Mouse (Mus musculus) lung, embryonic 14.5 days (tissue): Measurements from ENCODE around the gene Myct1. TPM values are rescaled to one million over a fixed set of nuclear protein-coding genes. Genes with fewer than 3 reads are reported as not detected.

Source experiments
- ATAC-seq: fragments of 200-750 bp; cut with Nextera tagmentation; 2 replicates; pipeline ENCODE4 v1.8.0; 2017; ENCODE audit warnings: mild to moderate bottlenecking, moderate TSS enrichment, moderate library complexity; ENCODE audit not compliant: insufficient read depth
- DNase-seq: peaks from one replicate; pipeline ENCODE4 v3.0.0-alpha.2; 2015
- H3K27ac ChIP-seq: fragments of 300-500 bp; sonication (generic); 2 replicates; pipeline ENCODE4 v1.5.1; 2014; ENCODE audit warnings: low read depth, mild to moderate bottlenecking, moderate library complexity
- H3K27me3 ChIP-seq: fragments of 300-500 bp; sonication (generic); 2 replicates; pipeline ENCODE4 v1.6.1; 2014; ENCODE audit warnings: low read length, control low read depth; ENCODE audit not compliant: insufficient read depth
- H3K36me3 ChIP-seq: fragments of 300-500 bp; sonication (generic); 2 replicates; pipeline ENCODE4 v1.6.1; 2014; ENCODE audit warnings: control low read depth; ENCODE audit not compliant: insufficient read depth
- H3K4me1 ChIP-seq: fragments of 300-500 bp; sonication (generic); 2 replicates; pipeline ENCODE4 v1.6.1; 2014; ENCODE audit warnings: antibody characterized with exemption, control low read depth; ENCODE audit not compliant: insufficient read depth
- H3K4me2 ChIP-seq: fragments of 300-500 bp; sonication (generic); 2 replicates; pipeline ENCODE4 v1.6.1; 2014; ENCODE audit warnings: mild to moderate bottlenecking
- H3K4me3 ChIP-seq: fragments of 300-500 bp; sonication (generic); 2 replicates; pipeline ENCODE4 v1.5.1; 2014; ENCODE audit warnings: low read depth, low read length
- H3K9ac ChIP-seq: fragments of 300-500 bp; sonication (generic); 2 replicates; pipeline ENCODE4 v1.6.1; 2014
- H3K9me3 ChIP-seq: fragments of 300-500 bp; sonication (generic); 2 replicates; pipeline ENCODE4 v1.6.1; 2016; ENCODE audit warnings: low read depth, low read length, control low read depth
- CTCF ChIP-seq: IDR thresholded peaks from 2 replicates; pipeline ENCODE4 v1.5.1; 2016; ENCODE audit warnings: antibody characterized with exemption, low read depth
- WGBS: fragments of 180-500 bp; shearing (Covaris S2); extraction: QIAGEN DNeasy Blood & Tissue Kit; methylation state at CpG from one replicate; pipeline ENCODE4 v1.1.7; 2014; 5-methylcytosine and 5-hydroxymethylcytosine counted together
- polyA plus RNA-seq: library from polyadenylated mRNA; unstranded; fragments of >200 nt; fragmentation: Nextera tagmentation; extraction: Ambion mirVana; gene quantifications from 2 replicates; pipeline ENCODE4 v1.2.1, GENCODE M21; 2014

Gene Myct1
- polyA plus RNA-seq, 1 experiment from 2014 or later: 8.9 TPM

DNA sequence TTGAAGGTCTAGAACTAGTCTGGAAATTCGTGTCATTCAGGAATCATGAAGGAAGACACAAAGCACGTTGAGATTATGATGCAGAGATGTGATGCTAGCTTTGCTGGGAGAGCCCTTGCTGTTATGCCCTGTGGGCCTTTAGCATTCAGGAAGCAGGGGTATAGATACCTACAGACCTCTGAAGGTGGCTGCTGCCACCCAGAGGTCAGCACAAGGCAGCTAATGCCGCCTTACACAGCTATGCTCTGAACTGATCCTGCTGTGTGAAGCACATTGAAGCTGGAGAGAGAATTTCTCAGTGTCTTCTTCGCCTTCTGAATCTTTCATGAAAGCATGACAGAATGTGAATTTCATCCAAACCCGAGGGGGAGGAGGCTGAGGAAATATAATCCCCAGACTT is 38.6 kb upstream of the Myct1 start:
- Histone ChIP-seq H3K27ac (no peak overlapping the region), H3K9ac (no peak overlapping the region), H3K4me2 (no peak overlapping the region), H3K4me3 (no peak overlapping the region), H3K9me3 (no peaks in the 10 kb centered on the region), H3K4me1 (no peaks in the 10 kb centered on the region), H3K36me3 (no peaks in the 10 kb centered on the region), H3K27me3 (no peaks in the 10 kb centered on the region)
- 18% methylated on average over 5 of the region's 5 CpGs for WGBS
- 0 out of 2 replicates have a peak, but pooled peaks have one; percentile 61 for ATAC-seq
- peak; percentile 38; the same call in 1 of the 2 replicates for TF ChIP-seq CTCF
- peak; percentile 33 for DNase-seq

GRCm38 (mm10) chr10:5558808-5559207 is 34.8 kb upstream of the Myct1 start:
- no peak overlapping the region for H3K4me3 ChIP-seq
- H3K4me2 ChIP-seq: no peak overlapping the region
- no peak for ATAC-seq
- H3K27ac ChIP-seq: no peak overlapping the region
- TF ChIP-seq CTCF: no peak
- H3K4me1 ChIP-seq: no peaks in the 10 kb centered on the region
- H3K36me3 ChIP-seq: no peaks in the 10 kb centered on the region
- no peaks in the 10 kb centered on the region for H3K9me3 ChIP-seq
- no peaks in the 10 kb centered on the region for H3K27me3 ChIP-seq
- H3K9ac ChIP-seq: no peak overlapping the region
- no peak for DNase-seq

- no peak for DNase-seq
- Histone ChIP-seq H3K9me3 (no peaks in the 10 kb centered on the region), H3K4me2 (no peak overlapping the region), H3K4me1 (no peaks in the 10 kb centered on the region), H3K36me3 (no peaks in the 10 kb centered on the region), H3K27me3 (no peaks in the 10 kb centered on the region), H3K4me3 (no peak overlapping the region), H3K27ac (no peak overlapping the region), H3K9ac (no peak overlapping the region)
- no peak for ATAC-seq
- no peak for TF ChIP-seq CTCF
- WGBS: 70% methylated on average over 4 of the region's 4 CpGs
Measured at GRCm38 (mm10) chr10:5560526-5560925, 33.0 kb upstream of the Myct1 start.

- no peak overlapping the region for H3K27ac ChIP-seq
- no peaks in the 10 kb centered on the region for H3K36me3 ChIP-seq
- no peaks in the 10 kb centered on the region for H3K4me1 ChIP-seq
- H3K4me2 ChIP-seq: no peak overlapping the region
- ATAC-seq (no peak), DNase-seq (no peak)
- WGBS: 73% methylated on average over 4 of the region's 4 CpGs
- H3K9me3 ChIP-seq: no peaks in the 10 kb centered on the region
- H3K27me3 ChIP-seq: no peaks in the 10 kb centered on the region
- H3K4me3 ChIP-seq: no peak overlapping the region
- TF ChIP-seq CTCF: no peak
- H3K9ac ChIP-seq: no peak overlapping the region
Measured at GRCm38 (mm10) chr10:5561706-5562105, 31.9 kb upstream of the Myct1 start.

- Histone ChIP-seq H3K4me3 (no peak overlapping the region), H3K27me3 (no peaks in the 10 kb centered on the region), H3K4me1 (no peaks in the 10 kb centered on the region), H3K36me3 (no peaks in the 10 kb centered on the region), H3K4me2 (no peak overlapping the region), H3K9me3 (no peaks in the 10 kb centered on the region), H3K9ac (no peak overlapping the region), H3K27ac (no peak overlapping the region)
- WGBS: 86% methylated on average over 4 of the region's 4 CpGs
- ATAC-seq (no peak), DNase-seq (no peak)
- 0 out of 2 replicates have a peak, but pooled peaks have one; percentile 12 for TF ChIP-seq CTCF
Measured at GRCm38 (mm10) chr10:5568991-5569390, 24.6 kb upstream of the Myct1 start.

- Histone ChIP-seq H3K4me3 (no peak overlapping the region), H3K36me3 (no peaks in the 10 kb centered on the region), H3K27me3 (no peaks in the 10 kb centered on the region), H3K4me1 (no peaks in the 10 kb centered on the region), H3K27ac (no peak overlapping the region), H3K9me3 (no peaks in the 10 kb centered on the region), H3K9ac (no peak overlapping the region), H3K4me2 (no peak overlapping the region)
- DNase-seq (no peak), ATAC-seq (no peak)
- WGBS: 87% methylated on average over 8 of the region's 8 CpGs
- no peak for TF ChIP-seq CTCF
Measured at GRCm38 (mm10) chr10:5570059-5570458, 23.5 kb upstream of the Myct1 start.

DNA sequence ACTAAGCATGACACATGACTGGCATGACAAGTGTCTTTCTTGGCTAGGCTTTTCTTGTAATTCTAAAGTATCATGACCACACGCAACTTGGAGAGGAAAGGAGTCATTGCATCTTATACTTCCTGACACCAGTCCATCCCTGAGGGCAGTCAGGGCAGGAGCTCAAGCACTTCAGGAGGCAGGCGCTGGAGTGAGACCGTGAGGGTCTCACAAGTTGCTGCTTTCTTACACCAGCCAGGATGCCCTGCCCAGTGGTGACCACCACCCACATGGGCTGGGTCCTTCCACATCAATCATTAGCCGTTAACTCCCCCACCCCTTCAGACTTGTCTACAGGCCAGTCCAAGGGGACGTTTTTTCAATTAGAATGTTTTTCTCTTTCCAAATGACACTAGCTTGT is 22.2 kb upstream of the Myct1 start:
- ATAC-seq (no peak), DNase-seq (no peak)
- Histone ChIP-seq H3K4me3 (no peak overlapping the region), H3K27me3 (no peaks in the 10 kb centered on the region), H3K27ac (no peak overlapping the region), H3K9me3 (no peaks in the 10 kb centered on the region), H3K4me1 (no peaks in the 10 kb centered on the region), H3K36me3 (no peaks in the 10 kb centered on the region), H3K9ac (no peak overlapping the region), H3K4me2 (no peak overlapping the region)
- no peak for TF ChIP-seq CTCF
- WGBS: 64% methylated on average over 5 of the region's 5 CpGs

GRCm38 (mm10) chr10:5573328-5573727 is 20.2 kb upstream of the Myct1 start:
- DNase-seq (no peak), ATAC-seq (no peak)
- 58% methylated on average over 2 of the region's 2 CpGs for WGBS
- H3K4me3 ChIP-seq: no peak overlapping the region
- no peaks in the 10 kb centered on the region for H3K9me3 ChIP-seq
- H3K4me2 ChIP-seq: no peak overlapping the region
- H3K36me3 ChIP-seq: no peaks in the 10 kb centered on the region
- H3K27ac ChIP-seq: no peak overlapping the region
- H3K4me1 ChIP-seq: no peaks in the 10 kb centered on the region
- H3K27me3 ChIP-seq: no peaks in the 10 kb centered on the region
- H3K9ac ChIP-seq: no peak overlapping the region
- TF ChIP-seq CTCF: peak; percentile 7; the same call in 1 of the 2 replicates
